Mouse (Mus musculus) kidney, adult 8-10 months (tissue): Measurements from ENCODE around the gene Gm21746.
"Not testable (repeated sequence)": the region's sequence is repeated elsewhere in the genome, so short reads cannot be mapped to it uniquely, and the experiment has no call there.

Experiments
- DNase-seq, 2 experiments: peaks; one replicate each; pipeline ENCODE4 v3.0.0; 2022

The Gm21746 gene

DNA sequence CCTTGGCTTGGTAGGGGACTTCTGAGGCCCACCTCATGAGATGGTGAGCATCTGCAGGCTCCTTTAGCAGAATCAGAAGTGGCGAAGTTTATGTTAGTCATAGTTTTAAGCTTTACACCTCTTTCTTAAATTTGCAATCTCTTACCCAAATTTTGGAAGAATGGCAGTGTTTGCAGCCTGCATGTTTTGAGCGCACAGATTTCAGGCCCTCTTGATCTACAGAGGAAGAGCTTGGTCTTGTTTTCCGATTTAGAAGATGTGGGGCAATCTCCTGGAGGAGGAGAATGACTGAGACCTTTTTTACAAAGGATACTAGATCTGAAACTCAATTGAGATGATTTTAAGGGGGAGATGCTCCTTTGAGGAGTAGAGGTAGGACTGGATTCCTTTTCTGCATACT, at the start of gene Gm21746:
TSS of gene Gm21746 (minus strand) at position 101 of the 400 bp plus-strand sequence.
- DNase-seq, result not testable (repeated sequence)

DNA sequence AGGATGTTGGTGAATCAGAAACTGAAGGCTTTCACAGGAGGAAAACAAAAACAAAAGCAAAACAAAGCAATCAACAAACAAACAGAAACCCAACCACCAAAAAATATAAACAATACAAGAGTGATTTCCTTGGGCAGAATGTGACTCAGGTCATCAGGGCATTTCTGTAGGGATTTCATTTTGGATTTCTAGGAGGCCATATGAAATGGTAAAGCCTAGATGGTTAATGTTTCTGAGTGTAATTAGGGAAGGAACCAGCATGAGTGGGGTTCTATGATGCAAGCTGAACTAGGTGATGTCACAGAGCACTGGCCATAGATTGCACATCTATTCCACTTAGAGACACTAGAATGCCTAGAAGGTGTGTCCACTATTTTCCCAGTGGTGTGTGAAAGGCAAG, 29.0 kb upstream of the Gm21746 start, which contains the start of gene Gm20873:
TSS of gene Gm20873 (plus strand) at position 301 of the 400 bp plus-strand sequence.
- not testable (repeated sequence) for DNase-seq
